Mouse (Mus musculus) mature B cell (primary cell): ENCODE data around the gene Smad6.

ENCODE experiments used
- in situ Hi-C: fragments of 300-500 bp; cut with MboI; formaldehyde crosslinking; loops from 2 replicates; pipeline ENCODE4 v1.14.3; 2019

Smad6 gene

DNA sequence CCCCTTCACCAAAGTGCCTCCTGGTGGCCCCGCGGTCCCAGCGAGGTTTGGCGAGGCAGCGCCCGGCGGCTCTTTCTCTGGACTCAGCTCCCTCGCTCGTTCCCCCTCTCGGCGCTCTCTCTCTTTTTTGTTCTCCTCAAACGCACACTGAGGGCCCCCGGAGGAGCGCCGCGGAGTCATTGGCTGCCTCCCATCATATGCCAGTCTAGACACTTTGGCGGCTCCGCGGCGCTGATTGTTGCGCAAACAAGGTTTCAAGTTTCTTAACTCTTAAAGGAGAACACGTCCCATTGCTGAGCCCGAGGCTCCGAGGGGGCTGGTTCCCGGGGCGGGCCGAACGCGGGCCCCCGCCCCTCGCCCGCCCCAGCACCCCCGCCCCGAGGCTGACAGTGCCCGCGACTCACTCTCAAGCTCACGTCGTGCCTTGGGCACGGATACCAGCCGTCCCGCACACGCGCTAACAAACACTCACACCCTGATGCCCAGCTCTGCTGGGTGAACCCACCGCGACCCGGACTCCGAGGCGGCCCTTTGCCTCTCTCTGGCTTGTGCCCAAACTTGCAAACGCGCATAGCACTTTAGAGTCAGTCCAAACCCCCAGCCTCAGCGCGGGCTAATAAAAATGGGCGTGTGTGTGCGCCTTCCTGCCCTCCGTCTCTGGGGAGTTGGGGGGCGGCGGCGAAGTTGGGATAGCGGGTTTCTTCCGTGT lies at the start of gene Smad6:
Smad6 (minus strand) TSS at position 207 of the 709 bp plus-strand sequence.
- in situ Hi-C loops: no loop called here

DNA sequence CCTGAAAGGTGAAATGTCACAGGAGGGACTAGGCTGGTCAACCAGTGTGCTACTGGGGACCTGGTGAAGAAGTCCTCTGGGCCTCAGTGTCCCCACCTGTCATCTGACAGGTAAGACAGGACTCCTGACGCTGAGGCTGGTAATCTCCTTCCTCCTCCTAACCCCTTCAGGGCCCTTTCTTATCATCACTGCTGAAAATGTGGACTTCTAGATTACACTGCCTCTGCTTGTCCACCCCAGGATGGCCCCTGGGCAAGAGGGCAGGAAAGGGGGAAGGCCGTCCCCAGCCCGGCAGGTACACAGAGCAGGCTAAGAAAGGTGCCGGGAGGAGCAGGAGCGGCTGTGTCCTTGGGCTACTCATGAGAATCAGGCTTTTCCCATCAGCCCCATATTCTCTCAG lies 48.8 kb upstream of the Smad6 start:
- in situ Hi-C loops: no loop called here

DNA sequence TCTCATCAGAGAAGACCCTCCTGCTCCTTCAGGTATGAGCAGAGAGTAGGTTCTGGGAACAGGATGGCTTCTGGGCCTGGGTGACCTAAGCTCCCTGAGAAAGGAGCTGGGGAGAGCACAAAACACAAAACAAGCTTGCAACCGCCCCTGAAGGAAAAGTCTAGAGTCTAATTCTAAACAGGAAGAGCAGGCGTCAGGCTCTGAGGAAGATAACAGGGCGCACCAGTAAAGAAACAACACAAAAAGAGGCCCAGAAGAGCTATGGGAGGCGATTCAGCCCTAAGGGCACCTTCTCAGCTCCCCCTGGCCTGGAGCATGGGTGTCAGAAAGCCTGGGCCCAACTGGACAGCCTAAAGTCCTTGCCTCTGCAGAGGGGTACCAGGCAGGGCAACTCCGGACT lies 47.3 kb upstream of the Smad6 start:
- in situ Hi-C loops: no loop called here

DNA sequence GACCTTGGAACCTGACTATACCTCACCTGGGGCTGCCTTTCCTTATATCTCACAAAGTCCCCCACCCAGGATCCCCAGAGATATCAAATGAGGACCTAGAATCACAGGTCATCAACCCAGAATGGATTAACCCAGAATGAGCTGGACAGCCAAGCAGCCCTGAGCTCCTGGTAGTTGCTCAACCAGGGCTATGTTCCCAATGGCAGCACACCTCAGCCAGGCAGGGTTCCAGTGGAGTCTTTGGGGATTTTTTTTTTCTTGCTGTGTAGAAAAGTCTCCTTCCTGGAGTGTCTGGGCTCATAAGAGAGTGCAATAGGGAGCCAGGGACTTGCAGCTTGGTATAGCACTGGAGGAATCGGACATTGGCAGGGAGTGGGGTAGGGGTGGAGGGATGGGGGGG lies 46.7 kb upstream of the Smad6 start:
- in situ Hi-C loops: no loop called here

DNA sequence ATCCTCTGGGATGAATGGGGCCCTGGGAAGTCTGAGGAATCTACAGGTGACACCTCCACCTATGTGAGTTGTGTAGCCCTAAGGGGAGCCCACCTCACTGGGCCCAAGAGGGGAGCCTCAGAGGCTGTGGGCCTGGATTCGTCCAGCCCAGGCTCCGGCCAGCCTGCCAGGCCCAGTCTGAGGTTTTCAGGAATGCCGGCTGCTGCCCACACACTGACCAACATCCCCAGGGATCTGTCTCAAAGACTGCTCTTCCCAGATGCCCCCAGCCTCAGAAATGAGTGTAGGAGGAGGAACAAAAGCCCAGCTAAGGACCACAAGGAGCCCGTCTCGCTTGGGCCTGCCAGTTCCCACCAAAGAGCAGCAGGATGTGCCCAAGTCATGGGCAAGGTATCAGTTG lies 45.9 kb upstream of the Smad6 start:
- in situ Hi-C loops: no loop called here

DNA sequence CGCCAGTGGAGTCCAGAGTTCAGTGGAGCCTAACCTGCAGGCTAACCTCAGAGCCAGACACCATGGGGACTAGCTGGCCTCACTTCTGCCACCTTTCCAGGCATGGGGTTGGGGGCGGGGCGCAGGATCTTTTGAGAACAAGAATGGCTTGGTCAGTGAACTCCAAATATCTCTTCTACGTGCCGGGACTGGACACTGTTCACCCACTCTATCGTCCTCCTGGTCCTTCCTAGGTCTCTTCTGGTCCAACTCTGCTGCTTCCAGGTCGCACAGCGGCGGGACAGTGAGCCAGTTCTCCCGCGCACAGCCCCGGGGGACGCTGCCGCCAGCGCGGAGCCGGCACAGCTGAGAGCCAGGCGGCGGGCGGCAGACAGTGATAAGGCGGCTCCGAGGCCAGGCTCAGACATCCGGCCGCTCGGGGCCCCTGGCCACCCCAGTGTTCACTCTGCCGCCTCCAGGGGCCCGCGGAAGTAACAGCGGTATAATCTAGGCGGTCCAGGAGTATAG lies 38.2 kb upstream of the Smad6 start:
- in situ Hi-C loops: no loop called here

DNA sequence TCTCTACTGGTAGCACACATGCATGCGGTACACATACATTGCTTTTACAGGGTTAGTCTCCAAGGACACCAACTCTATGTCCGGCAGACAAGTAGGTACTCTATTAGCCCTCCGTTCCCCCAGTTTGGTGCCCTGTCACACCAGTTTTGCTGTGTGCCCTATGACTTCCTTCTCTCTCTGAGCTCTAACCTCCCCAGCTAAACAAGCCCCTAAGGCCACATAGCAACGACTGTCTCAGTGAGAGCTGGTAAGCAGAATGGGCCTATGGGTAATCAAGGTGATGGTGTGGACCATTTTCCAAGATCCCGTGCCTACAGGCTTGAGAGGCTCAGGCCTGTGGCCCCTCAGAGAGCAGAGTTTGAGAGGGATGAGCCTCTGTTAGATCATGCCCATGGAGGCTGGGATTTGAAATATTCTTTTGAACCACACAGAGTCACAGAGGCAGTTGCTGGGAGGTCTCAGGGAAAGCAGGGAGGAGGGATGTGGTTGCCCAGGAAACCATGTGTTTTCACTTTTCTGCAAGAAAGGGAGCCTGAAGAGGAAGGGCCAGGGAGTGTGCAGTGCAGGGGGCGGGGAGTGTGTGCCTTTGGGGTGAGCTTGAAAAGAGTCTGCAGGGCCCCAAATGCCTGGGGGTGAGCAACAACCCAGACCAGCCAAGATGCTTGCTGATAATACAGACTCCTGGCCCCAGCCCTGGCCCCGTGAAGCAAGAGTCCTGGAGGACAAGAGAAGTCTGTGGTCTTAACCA lies 36.2 kb upstream of the Smad6 start:
- in situ Hi-C loops: no loop called here

DNA sequence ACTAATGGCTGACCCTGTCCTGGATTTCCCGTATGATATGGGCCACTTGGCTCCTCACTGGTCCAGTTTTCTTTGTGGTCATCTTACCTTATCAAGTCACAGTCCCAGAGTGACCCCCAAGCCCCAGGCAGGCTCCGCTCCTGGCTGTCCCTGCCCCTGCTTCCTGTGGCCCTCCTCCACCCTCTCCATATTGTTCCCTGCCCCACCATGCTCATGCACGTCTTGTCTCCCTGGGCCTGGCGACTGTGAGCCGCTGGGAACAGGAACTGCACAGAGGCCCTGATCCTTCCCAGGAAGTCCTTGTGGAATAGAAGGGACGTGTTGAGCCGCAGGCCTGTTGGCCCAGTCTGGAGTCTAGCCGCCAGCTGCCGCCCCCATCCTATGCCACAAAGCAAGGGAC lies 33.3 kb upstream of the Smad6 start:
- in situ Hi-C loops: no loop called here

DNA sequence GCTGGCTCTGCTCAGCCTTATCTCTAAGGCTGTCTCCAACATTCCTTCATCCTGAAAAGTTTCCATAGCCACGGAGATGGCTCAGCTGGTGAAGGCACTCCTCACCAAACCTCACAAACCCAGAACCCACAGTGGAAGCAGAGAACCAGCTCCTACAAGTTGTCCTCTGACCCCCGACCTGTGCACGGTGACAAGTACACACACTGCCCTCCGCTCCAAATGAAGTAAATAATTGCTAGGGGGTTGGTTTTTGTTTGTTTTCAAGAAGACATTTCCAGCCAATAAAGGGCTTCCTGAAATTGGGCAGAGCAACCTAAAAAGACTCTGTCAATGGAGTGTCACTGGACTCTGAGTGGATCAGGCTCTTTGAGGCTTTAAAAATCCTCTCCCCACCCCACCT lies 31.9 kb upstream of the Smad6 start:
- in situ Hi-C loops: no loop called here

DNA sequence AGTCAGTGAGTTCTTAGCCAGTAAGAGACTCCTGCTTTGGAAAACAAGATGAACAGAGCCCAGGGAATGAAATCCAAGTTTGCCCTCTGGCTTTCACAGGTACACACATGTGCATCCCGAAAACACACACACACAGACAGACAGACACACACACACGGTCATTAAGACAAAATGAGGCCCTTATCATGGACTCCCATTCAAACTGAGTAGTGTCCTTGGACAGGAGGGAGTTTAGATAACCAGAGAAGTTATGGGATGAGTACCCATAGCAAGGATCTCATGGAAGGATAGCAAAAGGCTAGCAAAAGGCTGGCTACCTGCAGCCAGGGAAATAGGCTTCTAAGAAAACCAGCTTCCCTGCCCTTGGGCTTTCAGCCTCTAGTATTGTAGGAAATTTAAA lies 29.4 kb upstream of the Smad6 start:
- in situ Hi-C loops: no loop called here

DNA sequence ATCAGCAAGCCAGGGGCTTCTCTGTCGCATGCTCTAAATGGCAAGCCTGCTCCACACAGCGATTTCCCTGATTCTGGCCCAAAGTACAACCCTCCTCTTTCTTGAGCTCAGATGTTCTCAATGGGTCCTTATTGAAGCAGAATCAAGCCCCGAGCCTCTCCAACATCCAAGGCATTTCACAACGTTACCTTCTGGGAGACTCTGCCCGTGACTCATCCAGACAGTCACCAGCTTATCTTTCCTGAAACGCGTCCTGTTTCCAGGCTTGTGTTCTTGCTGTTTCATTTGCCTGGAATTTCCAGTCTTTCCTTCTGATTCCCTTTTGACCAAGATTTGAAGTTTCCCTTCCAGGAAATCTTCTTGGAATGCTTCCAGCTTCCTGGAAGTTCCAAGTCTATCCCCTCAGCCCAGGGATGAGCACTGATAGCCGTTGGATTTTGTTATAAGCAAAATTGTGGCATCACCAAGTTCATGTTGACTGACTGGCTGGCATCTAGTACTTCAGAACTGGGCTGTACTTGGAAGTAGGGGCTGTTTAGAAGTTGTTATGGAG lies 28.7 kb upstream of the Smad6 start:
- in situ Hi-C loops: no loop called here

DNA sequence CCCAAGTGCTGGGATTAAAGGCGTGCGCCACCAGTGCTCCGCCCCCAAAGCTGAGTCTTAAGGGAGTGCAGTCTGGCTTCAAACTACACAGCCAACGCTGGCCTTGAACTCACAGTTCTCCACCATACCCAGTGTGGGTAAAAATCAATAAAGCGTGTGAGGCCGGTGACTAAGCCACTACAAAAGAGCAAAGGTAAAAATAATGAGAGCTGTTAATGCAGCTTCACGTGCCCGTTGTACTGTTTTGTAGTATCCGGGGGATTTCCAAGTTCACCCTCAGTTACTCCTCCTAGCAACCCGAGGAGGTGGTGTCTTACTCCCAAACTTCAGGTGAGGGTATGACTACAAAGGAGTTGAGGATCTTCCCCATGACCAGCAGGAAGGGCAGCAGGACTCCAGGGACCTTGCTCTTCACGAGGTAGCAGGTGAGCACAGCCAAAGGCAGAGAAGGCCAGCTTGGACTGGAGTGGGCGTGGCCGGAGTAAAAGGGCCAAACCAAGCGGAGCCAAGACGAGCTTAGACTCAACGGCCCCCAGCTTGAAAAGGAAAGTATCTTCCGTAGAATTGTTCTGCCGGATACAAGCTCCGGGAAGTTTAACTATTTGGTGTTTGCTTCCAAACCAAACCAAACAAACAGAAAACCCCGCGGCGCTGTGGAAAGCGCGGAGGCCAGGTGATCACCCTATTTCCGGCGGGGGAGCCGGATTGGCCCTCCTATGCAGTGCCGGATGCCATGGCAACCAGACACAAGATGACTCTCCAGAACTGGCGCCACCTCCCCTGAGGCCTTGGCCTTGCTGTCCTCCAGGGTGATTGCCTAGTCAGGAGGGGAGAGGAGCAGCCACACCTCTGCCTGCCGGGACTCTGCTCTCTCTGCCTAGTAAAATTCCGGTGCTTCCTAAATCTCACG lies 27.9 kb upstream of the Smad6 start:
- in situ Hi-C loops: no loop called here

DNA sequence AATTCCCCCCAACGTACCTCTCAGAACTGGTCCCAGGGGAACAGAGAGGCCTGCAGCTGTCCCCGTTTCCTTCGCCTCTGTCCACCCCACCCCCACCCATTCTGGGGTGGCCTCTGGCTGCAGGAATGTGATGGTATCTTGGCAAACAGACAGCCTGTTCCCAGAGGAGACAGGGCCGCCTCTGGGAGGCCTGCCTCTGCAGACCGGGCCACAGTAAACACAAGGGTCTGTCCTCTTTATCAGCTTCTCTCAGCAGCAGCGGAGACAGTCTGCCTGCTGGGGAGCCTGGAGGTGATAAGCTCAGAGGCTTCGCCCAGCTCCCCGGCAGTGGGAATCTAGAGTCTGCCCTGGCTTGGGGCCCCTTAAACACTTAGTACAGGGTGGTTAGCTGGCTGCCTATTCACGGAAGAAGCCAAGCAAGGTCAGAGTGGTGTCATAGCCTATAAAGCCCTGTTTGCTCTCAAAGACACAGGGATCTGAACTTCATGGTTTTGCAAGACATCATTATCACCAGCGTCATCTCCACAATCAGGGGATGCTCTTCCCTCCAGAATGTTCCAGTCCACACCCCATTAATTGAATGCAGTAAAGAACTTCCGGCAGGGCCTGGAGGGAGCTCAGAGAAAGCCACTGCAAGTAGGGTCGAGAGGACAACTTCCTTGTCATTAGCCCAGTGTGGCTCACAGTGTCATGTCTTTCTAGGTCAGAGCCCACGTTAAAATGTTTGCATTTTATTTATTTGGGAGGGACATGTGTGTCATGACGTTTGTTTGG lies 23.4 kb upstream of the Smad6 start:
- in situ Hi-C loops: no loop called here

DNA sequence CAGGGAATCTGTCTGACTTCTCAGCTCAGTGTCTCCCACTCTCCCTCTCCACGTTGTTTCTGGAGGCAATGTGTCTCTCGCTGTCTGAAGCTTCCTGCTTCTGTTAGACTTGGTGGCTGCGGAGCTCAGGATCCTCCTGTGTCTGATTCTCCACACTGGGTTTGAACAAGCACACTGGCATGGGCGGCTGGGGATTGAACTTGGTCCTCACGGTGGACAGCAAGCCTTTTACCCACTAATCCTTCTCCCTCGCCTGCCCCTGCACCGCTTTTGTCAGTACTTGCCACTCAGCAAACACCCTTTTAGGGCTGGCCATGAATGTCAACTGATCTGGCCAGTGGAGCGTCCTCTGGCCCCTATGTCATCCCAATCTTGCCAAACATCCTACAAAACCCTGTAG lies 22.5 kb upstream of the Smad6 start:
- in situ Hi-C loops: no loop called here

DNA sequence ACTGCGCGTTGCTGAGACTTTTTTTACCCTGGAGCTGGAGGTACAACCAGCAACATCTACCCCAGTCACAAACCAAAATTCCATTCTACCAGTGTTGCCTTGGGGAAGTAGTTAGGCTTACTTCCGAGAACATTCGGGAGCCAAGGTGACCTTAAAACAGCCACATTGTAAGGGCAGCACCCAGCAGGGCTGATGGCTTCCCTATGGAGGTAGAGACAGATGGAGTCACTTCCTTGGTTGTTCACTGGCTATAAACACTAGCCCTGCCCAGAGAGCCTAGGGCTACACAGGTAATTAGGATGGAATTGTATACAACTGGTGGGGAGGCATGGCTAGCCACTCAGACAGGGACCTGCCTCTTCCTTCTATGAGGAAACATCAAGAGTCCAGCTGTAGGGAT lies 21.1 kb upstream of the Smad6 start:
- in situ Hi-C loops: no loop called here

DNA sequence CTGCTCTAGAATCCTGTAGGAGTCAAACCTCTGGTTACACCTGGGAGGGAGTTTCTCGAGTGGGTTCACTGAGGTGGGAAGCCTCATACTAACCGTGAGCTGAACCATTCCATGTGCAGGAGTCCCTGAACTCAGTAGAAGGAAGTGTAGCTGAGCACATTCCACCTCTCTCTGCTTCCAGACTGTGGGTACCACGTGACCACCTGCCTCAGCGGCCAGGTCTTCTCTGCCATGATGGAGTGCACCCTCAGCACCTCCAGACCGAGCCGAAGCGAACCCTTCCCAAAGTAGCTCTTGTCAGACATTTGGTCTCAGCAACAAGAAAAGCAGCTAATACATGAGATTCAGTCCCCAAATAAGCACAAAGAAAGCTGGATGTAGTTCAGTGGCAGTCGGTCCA lies 20.4 kb upstream of the Smad6 start:
- in situ Hi-C loops: no loop called here

DNA sequence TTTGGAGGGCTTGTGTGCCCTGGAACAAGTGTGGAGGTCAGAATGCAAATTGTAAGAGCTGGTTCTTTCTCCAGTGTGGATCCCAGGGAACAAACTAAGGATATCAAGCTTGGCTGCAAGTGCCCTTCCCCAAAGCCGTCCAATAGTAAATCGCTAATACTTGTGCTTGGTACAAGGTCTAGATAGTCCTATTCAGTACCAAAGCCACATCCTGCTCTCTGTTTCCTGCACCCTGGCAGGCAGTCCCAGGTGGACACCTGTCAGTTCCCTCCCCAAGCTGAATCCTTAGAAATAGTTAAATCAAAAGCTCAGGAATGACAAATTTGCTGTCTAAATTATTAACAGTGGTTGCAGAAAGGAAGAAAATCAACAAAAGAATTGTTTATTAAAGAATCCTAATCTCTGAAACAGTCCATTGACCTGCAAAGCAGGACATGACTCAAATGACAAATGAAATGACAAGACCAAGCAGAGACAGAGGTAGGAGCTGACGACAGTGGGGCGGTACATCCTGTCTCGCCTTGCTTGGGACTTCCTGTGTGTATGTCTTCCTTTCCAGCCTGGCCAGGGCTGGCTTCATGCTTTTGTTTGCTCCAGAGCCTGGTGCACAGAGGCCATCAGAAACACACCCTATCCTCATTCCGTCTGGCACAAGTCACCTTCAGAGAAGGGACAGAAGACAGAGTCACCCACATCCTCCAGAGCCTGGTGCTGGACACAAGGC lies 8.2 kb upstream of the Smad6 start:
- in situ Hi-C loops: no loop called here

DNA sequence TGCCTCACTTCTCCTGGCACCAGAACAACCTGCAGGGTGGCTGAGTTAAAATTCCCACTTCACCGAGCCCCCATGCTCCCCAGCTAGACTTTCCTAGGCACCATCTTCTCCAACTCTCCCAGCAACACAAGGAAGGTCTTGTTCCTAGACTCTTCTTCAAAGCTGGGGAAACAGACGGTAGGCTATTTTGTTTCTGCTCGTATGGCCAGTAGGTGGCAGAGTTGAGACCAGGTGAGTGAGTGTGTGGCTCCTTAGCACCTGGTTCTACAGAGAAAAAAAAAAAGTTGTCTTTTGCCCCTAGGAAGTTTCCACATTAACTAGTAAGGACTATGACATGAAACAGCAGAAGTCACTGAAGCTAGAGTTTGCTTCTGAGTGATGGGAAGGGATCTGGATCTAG lies 3.7 kb upstream of the Smad6 start:
- in situ Hi-C loops: no loop called here

DNA sequence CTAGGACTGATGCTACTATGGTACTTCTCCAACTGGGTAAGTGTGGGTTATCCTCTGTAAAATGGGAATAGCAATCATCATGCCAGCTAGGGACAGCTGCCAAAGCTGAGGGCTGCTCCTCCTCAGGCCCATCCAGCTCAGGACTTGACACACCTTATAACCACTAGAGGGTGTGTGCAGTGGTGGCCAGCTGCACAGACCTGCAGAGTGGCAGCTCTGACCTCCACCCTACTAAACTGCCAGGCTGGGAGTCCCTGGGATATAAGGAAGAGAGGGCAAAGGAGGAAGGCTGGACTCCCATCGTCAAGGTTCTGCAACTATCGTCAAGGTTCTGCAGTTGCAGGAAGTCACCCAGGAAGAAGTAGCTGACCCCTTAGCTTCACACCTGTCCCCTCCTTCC lies 3.1 kb upstream of the Smad6 start:
- in situ Hi-C loops: no loop called here

DNA sequence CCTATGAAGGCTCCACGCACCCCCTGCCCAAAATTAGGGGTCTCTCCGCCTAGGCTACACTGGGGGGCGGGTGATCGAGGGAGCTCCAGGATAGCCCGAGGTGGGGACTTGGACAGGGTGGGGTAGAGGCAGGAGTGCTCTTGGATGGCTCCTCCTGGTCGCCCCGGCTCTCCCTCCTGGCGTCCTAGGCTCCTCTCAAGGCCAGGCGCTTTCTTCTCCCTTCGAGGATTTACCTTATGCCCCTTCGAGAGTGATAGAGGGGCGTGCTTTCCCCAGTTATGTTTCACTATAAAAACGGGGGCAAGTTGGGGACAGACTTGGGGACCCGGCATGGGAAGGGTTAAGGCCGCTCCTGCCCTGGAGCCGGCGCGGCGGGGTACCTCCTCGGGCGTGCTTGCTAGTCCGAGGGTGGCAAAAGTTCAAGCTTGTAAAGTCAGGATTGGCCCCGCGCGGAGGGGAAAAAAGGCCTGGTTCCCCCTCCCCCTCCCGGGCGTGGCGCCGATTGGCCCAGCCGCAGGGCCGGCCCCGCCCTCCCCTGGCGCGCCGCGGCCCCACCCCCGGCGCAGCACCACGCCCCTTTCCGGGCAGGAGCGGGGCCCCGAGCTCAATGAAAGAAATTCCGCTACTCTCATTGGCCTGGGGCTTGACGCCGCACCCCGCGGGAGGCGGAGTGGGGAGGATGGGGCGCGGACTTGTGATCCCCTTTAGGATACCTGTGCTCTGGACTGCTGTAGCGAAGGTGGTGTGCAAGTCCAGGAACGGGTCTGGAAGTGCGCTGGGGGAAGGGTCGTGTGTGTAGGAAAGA lies 905 bp upstream of the Smad6 start:
- in situ Hi-C loops: no loop called here
